Comparison of ENCODE assay signal across 38 mouse cellular contexts in the genomic region with DNA sequence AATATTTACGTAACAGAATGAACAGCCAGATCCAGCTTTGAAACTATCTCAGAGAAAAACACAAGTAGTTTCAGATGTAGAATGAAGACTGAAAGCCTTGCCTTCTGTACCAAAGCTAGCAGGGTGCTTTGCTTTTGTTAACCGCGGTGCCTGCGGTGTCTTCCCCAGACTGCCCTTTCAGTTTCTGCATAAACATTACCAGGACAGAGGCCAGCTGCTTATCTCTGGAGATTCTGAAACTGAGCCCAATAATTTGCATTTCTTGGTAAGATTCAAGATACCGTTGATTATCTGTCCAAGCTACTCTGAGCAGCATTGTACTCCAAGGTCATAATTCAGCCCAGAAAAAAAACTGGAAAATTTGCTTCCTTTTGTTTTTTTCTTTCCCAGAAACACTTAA. TPM values are rescaled to one million over a fixed set of nuclear protein-coding genes. Genes with fewer than 3 reads are reported as not detected.
DNase-seq lines count a peak whose midpoint lies in the region; ATAC-seq and TF ChIP-seq lines count a peak whose summit lies in the region.
"Had no signal": no experiment of that assay in that cellular context is flagged by ENCODE, and none has a peak within 500 bp of the region (broad histone marks: within the 10 kb centered on the region; RNA-seq: fewer than 3 reads in every experiment).

No protein-coding gene starts in this region.

- H3K9me3 ChIP-seq in kidney, embryonic 15.5 days (replicated peaks), result no peaks in the 10 kb centered on the region
- peaks cover 2% of the 10 kb centered on the region for H3K9me3 ChIP-seq in CH12.LX (replicated peaks; ENCODE audit: low read length)
- H3K9me3 ChIP-seq: embryonic facial prominence, embryonic 10.5 days; embryonic facial prominence, embryonic 15.5 days; forebrain, embryonic 12.5 days; intestine, embryonic 15.5 days had no signal

- in situ Hi-C loops in CH12.LX (cut with MboI; ENCODE audit: low pct_ligation_motif_present, low pct_unique_long_range_greater_than_20kb, low sequenced_read_pairs), result no loop called here

- peak; percentile 9 for DNase-seq in kidney, postnatal 10 days
- peak; percentile 68 for DNase-seq in ovary, adult 18-20 months (ENCODE audit: low spot score)
- DNase-seq in ovary, postnatal 14 days (ENCODE audit: low spot score), result no peak
- DNase-seq in CH12.LX (ENCODE audit: extremely low read depth), result peak; percentile 81
- DNase-seq in splenic B cell, adult 2 months (ENCODE audit: low read depth, low spot score), result peak; percentile 9
- no peak for DNase-seq in adrenal gland, postnatal 36 days
- DNase-seq: adrenal gland, postnatal 14 days; B cell, adult 2 months; cerebellum, adult 18-20 months; cerebellum, postnatal 10 days; gastrocnemius, postnatal 14 days; heart, postnatal 14 days; kidney, adult 2 months; liver; lung, adult 2 months; lung, postnatal 14 days; midbrain, embryonic 14.5 days; retina, postnatal 1 day; right cerebral cortex, postnatal 14 days; thymus, postnatal 4 days had no signal

- peak; percentile 83 for TF ChIP-seq EP300 in CH12.LX (IDR thresholded peaks at IDR 0.05; ENCODE audit: low read length)

- no peak overlapping the region for H3K4me2 ChIP-seq in kidney, embryonic 15.5 days
- no peak overlapping the region for H3K4me2 ChIP-seq in CH12.LX (ENCODE audit: insufficient read depth, low read depth, poor library complexity, severe bottlenecking)
- H3K4me2 ChIP-seq: embryonic facial prominence, embryonic 15.5 days; forebrain, embryonic 12.5 days; intestine, embryonic 15.5 days had no signal

- no peak for ATAC-seq in kidney, embryonic 15.5 days (replicated peaks; ENCODE audit: low FRiP score)
- ATAC-seq: hindbrain, embryonic 16.5 days; intestine, embryonic 15.5 days had no signal

- no peaks in the 10 kb centered on the region for H3K4me1 ChIP-seq in kidney, embryonic 15.5 days
- H3K4me1 ChIP-seq in CH12.LX (ENCODE audit: control insufficient read depth in 1 of 2, insufficient read depth in 2 of 2), result peaks cover 2 to 32% of the 10 kb centered on the region in 2 experiments; a peak in 3 of 4 replicates
- H3K4me1 ChIP-seq: embryonic facial prominence, embryonic 10.5 days; embryonic facial prominence, embryonic 15.5 days; forebrain, embryonic 12.5 days; hindbrain, embryonic 10.5 days; intestine, embryonic 15.5 days had no signal

- H3K9ac ChIP-seq in kidney, embryonic 15.5 days, result no peak overlapping the region
- peak overlapping the region; percentile 44; the same call in 1 of the 2 replicates for H3K9ac ChIP-seq in CH12.LX (ENCODE audit: insufficient read depth, low read depth)
- H3K9ac ChIP-seq: embryonic facial prominence, embryonic 15.5 days; forebrain, embryonic 12.5 days; intestine, embryonic 15.5 days; liver, embryonic 14.5 days had no signal

- no peak; the same call in 1 of the 2 replicates for TF ChIP-seq RAD21 in CH12.LX (IDR thresholded peaks at IDR 0.05; ENCODE audit: low read depth, low read length)

- H3K79me2 ChIP-seq in CH12.LX (replicated peaks; ENCODE audit: control insufficient read depth, extremely low read depth, insufficient read depth, poor library complexity, severe bottlenecking), result peaks cover 7% of the 10 kb centered on the region

- WGBS in kidney, embryonic 15.5 days, result 75% methylated on average over 5 of the region's 5 CpGs

- TF ChIP-seq POLR2A in CH12.LX (IDR thresholded peaks at IDR 0.05; ENCODE audit: low read depth, low read length), result peak; percentile 30; the same call in 1 of the 2 replicates

- H3K27ac ChIP-seq in kidney, embryonic 15.5 days, result no peak overlapping the region
- H3K27ac ChIP-seq in CH12.LX (ENCODE audit: insufficient read depth, low read depth), result peak overlapping the region; percentile 41; the same call in 1 of the 2 replicates
- H3K27ac ChIP-seq: embryonic facial prominence, embryonic 10.5 days; embryonic facial prominence, embryonic 15.5 days; forebrain, embryonic 12.5 days; hindbrain, embryonic 10.5 days; intestine, embryonic 15.5 days; kidney, postnatal 0 days; liver, embryonic 14.5 days; stomach, postnatal 0 days had no signal

- no peak overlapping the region for H3K4me3 ChIP-seq in kidney, embryonic 15.5 days (replicated peaks)
- no peak overlapping the region for H3K4me3 ChIP-seq in CH12.LX (replicated peaks in 1 of 3; ENCODE audit: low read depth in 2 of 3, low read length in 2 of 3, poor library complexity in 1 of 3)
- H3K4me3 ChIP-seq: embryonic facial prominence, embryonic 10.5 days; embryonic facial prominence, embryonic 15.5 days; forebrain, embryonic 12.5 days; hindbrain, embryonic 10.5 days; intestine, embryonic 15.5 days had no signal

- dilution Hi-C loops in CH12.LX (cut with MboI; ENCODE audit: extremely low pct_ligation_motif_present, extremely low pct_unique_long_range_greater_than_20kb, low sequenced_read_pairs), result no loop called here

- H3K27me3 ChIP-seq in kidney, embryonic 15.5 days, result no peaks in the 10 kb centered on the region
- H3K27me3 ChIP-seq in CH12.LX (replicated peaks), result no peaks in the 10 kb centered on the region
- no peaks in the 10 kb centered on the region for H3K27me3 ChIP-seq in splenic B cell, adult 2 months (ENCODE audit: control insufficient read depth, insufficient read depth, low read length, poor library complexity, severe bottlenecking)
- H3K27me3 ChIP-seq: embryonic facial prominence, embryonic 15.5 days; forebrain, embryonic 12.5 days; intestine, embryonic 15.5 days had no signal

- no peak for TF ChIP-seq CTCF in CH12.LX (conservative IDR thresholded peaks at IDR 0.05 in 1 of 2, IDR thresholded peaks at IDR 0.05 in 1 of 2; ENCODE audit: low read depth in 2 of 2, low read length in 2 of 2)

- H3K36me3 ChIP-seq in kidney, embryonic 15.5 days, result peaks cover 45% of the 10 kb centered on the region
- H3K36me3 ChIP-seq in CH12.LX (replicated peaks in 1 of 2; ENCODE audit: control insufficient read depth in 1 of 2, insufficient read depth in 1 of 2, low read length in 1 of 2), result peaks cover 20 to 49% of the 10 kb centered on the region in 2 experiments
- H3K36me3 ChIP-seq in splenic B cell, adult 2 months (ENCODE audit: control insufficient read depth, insufficient read depth, low read length, poor library complexity, severe bottlenecking), result peaks cover 6% of the 10 kb centered on the region
- H3K36me3 ChIP-seq: intestine, embryonic 15.5 days had no signal

TF ChIP-seq in CH12.LX, 34 proteins besides CTCF, POLR2A, EP300 and RAD21:
- TF ChIP-seq BHLHE40 (IDR thresholded peaks at IDR 0.05; ENCODE audit: low read depth, low read length) (peak; percentile 73), POLR2AphosphoS2 (IDR thresholded peaks at IDR 0.05; ENCODE audit: low read depth, low read length) (0 out of 2 replicates have a peak, but pooled peaks have one; percentile 35), ETS1 (conservative IDR thresholded peaks at IDR 0.05; ENCODE audit: low read depth, low read length) (peak; percentile 92), ZNF384 (IDR thresholded peaks at IDR 0.05; ENCODE audit: low read depth, low read length) (peak; percentile 55), SMC3 (IDR thresholded peaks at IDR 0.05; ENCODE audit: low read depth, low read length) (no peak), SIN3A (IDR thresholded peaks at IDR 0.05; ENCODE audit: low read length) (peak; percentile 72; the same call in 1 of the 2 replicates), KAT2A (IDR thresholded peaks at IDR 0.05; ENCODE audit: insufficient replicate concordance, low read length) (no peak), MAZ (IDR thresholded peaks at IDR 0.05; ENCODE audit: low read depth, low read length) (no peak), MEF2A (IDR thresholded peaks at IDR 0.05; ENCODE audit: borderline replicate concordance, low read depth, low read length) (peak; percentile 66; the same call in 1 of the 2 replicates), TBP (conservative IDR thresholded peaks at IDR 0.05; ENCODE audit: low read depth, low read length) (0 out of 2 replicates have a peak, but pooled peaks have one; percentile 42), TCF12 (IDR thresholded peaks at IDR 0.05; ENCODE audit: low read depth, low read length) (peak; percentile 89), JUND (conservative IDR thresholded peaks at IDR 0.05; ENCODE audit: low read depth, low read length) (0 out of 2 replicates have a peak, but pooled peaks have one; percentile 35), CHD2 (IDR thresholded peaks at IDR 0.05; ENCODE audit: low read length) (peak; percentile 59; the same call in 1 of the 2 replicates), JUN (IDR thresholded peaks at IDR 0.05; ENCODE audit: insufficient read depth, low read depth, low read length) (no peak; the same call in 1 of the 2 replicates), IRF4 (IDR thresholded peaks at IDR 0.05; ENCODE audit: low read depth, low read length) (peak; percentile 90)

RNA-seq across cellular contexts. Expression of gene Selenot, which starts 17.2 kb away (rescaled TPM):
- 23.9 and 26.4 TPM in 2 replicates for polyA plus RNA-seq in kidney, embryonic 15.5 days (2015; fragmentation: Nextera tagmentation; extraction: Ambion mirVana)
- 63.6 and 76.6 TPM in 2 replicates for total RNA-seq in CH12.LX (2012; rRNA removed)
- total RNA-seq in CH12.LX (2014; rRNA removed), result 254 and 283 TPM in 2 replicates
- polyA plus RNA-seq in CH12.LX (2012; ENCODE audit: insufficient read length, low read depth), result 134 and 157 TPM in 2 replicates
- 100 to 1,000 TPM; 142 to 148 TPM for total RNA-seq in adrenal gland, postnatal 36 days (2021)

RNA-seq across cellular contexts. Expression of gene Erich6, which starts 43.4 kb away (rescaled TPM):
- polyA plus RNA-seq in kidney, embryonic 15.5 days (2015; fragmentation: Nextera tagmentation; extraction: Ambion mirVana), result not detected in 2 replicates
- total RNA-seq in CH12.LX (2012; rRNA removed) (not detected in 2 replicates), CH12.LX (2014; rRNA removed) (not detected in 2 replicates)
- polyA plus RNA-seq in CH12.LX (2012; ENCODE audit: insufficient read length, low read depth), result 0.11 TPM in 1 of 2 replicates, not detected in the other
- total RNA-seq in adrenal gland, postnatal 36 days (2021), result under 1 TPM in 1 of 2 experiments, not detected in 1; 0.17 TPM
- total RNA-seq: adrenal gland, postnatal 14 days; common myeloid progenitor, adult 5-6 weeks; ES-E14; granulocyte monocyte progenitor cell, adult 5-6 weeks; monocyte, adult 5-6 weeks; neutrophil, adult 5-6 weeks had no signal
- polyA plus RNA-seq: embryonic facial prominence, embryonic 10.5 days; embryonic facial prominence, embryonic 15.5 days; hindbrain, embryonic 10.5 days; intestine, embryonic 15.5 days; kidney, postnatal 0 days; large intestine, adult 2 months; small intestine, adult 2 months; thymus, postnatal 0 days had no signal

Comparison
In these comparisons a context has a peak if more than half of its experiments do, and no peak if none do; other contexts are left out.
1. DNase-seq: peak in kidney, postnatal 10 days (single experiment), ovary, adult 18-20 months (single experiment), CH12.LX (single experiment) and splenic B cell, adult 2 months (single experiment); none in ovary, postnatal 14 days (single experiment) and adrenal gland, postnatal 36 days (0 of 2).